Mouse (Mus musculus): Measurements from ENCODE around the gene Ccdc38.

The Ccdc38 gene

GRCm38 (mm10) chr10:93540431-93541210 is at the start of gene Ccdc38:
Gene Ccdc38 (plus strand): TSS chr10:93540632.
- DNase-seq (ENCODE audit: low read depth) = peak; percentile 77

GRCm38 (mm10) chr10:93500864-93501263 is 39.6 kb upstream of the Ccdc38 start:
- peak; percentile 11 for DNase-seq (ENCODE audit: low read depth)

DNA sequence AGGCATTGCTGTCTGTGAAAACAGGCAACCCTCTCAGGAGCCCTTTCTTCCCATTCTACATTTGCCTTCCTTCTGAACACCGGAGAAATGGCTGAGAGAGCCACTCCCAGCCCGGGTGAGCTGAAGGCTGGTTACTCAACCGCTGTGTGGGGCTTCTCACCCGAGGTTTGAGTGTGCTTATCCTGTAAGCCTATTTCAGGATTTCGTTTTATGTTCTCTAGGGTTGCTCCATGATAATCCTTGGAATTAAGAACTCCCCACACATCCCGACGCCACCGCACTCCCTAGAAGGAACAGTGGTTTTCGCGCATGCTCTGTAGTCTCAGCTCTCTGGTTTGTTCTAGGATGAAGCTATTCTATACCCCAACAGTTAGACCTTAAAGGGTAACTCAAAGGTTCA is 39.1 kb upstream of the Ccdc38 start:
- no peak for DNase-seq (ENCODE audit: low read depth)

DNA sequence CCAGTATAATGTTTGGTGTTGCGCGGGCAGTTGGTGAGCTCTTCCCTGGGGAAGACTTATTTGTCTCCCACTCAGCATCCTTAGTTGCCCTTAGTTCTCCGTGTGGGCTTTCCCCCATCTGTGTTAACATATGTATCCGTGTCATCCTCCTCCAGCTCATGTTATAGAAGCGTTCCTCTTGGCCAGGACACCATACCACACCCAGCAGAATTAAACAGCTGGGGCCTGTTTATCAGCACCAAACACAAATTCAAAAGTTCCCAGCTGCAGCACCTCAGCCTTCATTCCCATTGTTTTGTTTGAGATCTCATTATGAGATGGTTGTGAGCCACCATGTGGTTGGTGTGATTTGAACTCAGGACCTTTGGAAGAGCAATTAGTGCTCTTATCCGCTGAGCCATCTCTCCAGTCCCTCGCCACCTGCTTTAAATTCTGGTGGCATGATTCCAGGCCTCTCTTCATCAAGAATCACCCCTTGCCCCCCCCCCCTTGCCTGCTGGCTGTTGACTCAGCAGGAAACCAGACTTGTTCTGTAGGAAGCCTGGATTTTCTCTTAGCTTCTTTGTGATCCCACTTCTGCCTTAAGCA is 32.0 kb upstream of the Ccdc38 start:
- no peak for DNase-seq (ENCODE audit: low read depth)

- no peak for DNase-seq (ENCODE audit: low read depth)
These were observed 30.8 kb upstream of the Ccdc38 start for GRCm38 (mm10) chr10:93509532-93510153.

- no peak for DNase-seq (ENCODE audit: low read depth)
These were observed 25.0 kb upstream of the Ccdc38 start for GRCm38 (mm10) chr10:93515419-93515818.

GRCm38 (mm10) chr10:93515927-93516326 is 24.5 kb upstream of the Ccdc38 start:
- DNase-seq (ENCODE audit: low read depth) = no peak

GRCm38 (mm10) chr10:93517754-93518153 is 22.7 kb upstream of the Ccdc38 start:
- no peak for DNase-seq (ENCODE audit: low read depth)

DNA sequence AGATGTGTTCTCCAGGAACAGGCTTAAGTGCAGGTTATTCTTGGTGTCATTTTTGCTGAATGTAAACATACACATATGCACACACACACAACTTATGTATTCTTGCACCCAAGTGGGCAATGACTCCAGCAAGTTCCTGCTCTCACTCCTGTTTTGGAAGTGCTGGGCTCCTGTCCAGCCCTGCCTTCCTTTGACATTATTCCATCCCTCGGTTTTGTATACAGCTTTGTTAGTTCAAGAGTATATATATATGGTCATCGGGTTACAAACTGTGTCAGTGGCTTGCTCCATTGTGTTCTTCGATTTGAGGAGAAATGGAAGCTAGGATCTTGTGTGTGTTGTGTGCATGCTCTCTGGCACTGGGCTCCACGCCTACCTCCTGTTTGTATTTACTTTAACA is 22.2 kb upstream of the Ccdc38 start:
- DNase-seq (ENCODE audit: low read depth) = no peak

GRCm38 (mm10) chr10:93518620-93519019 is 21.8 kb upstream of the Ccdc38 start:
- no peak for DNase-seq (ENCODE audit: low read depth)

DNA sequence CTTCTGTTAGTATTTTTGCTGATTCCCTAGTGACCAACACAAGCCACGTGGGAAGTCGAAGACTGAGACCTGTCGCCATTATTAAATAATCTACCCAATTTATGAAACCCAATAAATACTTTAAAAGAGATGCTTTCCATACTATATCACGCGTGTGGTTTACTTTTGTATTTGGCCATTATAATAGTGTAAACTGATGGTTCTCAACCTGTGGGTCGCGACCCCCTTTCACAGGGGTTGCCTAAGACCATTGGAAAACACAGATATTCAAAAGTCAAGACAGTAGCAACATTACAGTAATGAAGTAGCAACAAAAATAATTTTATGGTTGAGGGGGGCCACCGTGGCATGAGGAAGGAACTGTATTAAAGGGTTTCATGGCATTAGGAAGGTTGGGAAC is 21.3 kb upstream of the Ccdc38 start:
- no peak for DNase-seq (ENCODE audit: low read depth)

DNA sequence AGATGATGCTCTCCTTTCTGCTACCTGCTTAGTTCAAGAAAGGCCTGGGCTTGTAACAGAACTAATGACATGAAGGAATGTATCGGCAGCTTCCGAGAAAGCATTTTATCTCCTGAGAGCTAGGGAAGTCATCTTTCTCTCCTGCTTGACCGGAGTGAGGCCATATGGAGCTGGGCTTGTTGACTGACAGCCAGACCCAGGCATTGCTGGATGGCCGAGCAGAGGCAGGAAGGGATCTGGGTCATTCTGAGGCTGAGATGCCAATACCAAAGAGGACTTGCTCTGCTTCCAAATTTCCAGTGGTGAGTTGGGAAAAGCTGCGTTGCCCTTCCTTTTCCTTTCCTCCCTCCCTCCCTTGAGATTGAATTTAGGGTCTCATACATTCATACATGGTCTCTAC is 20.7 kb upstream of the Ccdc38 start:
- no peak for DNase-seq (ENCODE audit: low read depth)

DNA sequence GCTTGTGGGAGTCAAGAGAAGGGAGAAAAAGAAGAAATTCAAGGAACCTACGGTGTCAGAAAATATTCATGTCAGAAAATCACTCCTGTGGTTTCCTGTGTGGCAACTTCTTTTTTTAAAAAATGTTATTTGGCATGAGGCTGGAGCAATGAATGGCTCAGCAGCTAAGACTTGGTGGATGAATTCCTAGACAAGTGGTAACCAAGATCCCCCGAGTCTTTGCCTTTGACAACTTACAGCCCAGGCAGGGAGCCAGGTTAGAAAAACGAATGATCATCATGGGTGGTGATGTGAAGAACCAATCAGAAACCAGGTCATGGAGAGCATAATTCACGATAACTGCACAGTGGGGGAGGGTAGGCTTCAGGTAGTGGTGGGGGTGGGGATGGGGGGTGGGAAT is 19.4 kb upstream of the Ccdc38 start:
- DNase-seq (ENCODE audit: low read depth) = no peak

DNA sequence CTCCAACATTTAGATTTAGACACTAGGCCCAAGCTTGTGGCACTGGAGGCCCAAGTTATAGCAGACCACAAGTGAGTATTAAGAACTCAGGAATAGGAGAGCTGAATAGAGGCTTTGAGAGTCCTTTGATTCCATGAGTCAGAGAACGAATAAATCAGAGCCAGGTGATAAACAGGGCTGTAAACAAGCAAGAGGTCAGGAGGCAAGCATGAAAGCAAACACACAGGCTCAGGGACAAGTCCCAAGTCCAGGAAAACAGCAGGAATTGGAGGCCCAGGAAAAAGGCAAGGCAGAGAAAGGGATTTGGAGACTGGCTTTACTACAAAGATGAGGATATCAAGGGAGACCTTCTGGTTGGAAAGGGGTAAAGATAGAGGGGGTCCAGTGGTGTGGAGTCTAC is 15.1 kb upstream of the Ccdc38 start:
- DNase-seq (ENCODE audit: low read depth) = no peak

DNA sequence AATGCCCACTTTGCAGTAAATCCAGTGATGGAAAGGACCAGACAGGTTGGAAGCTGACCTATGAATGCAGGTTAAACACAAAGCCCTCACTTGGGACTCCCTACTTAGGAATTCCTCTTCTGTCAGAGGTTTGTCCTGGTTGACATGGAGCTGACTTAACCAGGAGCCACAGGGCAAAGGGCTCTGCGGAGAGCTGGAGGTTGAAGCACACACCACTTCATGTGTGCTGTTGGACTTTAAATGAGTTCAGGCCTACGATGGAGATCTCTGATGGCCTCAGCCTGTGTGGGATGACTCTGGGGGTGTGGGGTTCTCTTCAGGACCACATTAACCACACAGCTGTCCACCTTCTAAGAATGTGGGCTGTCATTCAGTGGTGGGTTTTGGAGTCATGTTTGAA is 2.1 kb upstream of the Ccdc38 start:
- no peak for DNase-seq (ENCODE audit: low read depth)

- DNase-seq (ENCODE audit: low read depth) = no peak
These were observed 1.6 kb upstream of the Ccdc38 start for GRCm38 (mm10) chr10:93538818-93539217.

DNA sequence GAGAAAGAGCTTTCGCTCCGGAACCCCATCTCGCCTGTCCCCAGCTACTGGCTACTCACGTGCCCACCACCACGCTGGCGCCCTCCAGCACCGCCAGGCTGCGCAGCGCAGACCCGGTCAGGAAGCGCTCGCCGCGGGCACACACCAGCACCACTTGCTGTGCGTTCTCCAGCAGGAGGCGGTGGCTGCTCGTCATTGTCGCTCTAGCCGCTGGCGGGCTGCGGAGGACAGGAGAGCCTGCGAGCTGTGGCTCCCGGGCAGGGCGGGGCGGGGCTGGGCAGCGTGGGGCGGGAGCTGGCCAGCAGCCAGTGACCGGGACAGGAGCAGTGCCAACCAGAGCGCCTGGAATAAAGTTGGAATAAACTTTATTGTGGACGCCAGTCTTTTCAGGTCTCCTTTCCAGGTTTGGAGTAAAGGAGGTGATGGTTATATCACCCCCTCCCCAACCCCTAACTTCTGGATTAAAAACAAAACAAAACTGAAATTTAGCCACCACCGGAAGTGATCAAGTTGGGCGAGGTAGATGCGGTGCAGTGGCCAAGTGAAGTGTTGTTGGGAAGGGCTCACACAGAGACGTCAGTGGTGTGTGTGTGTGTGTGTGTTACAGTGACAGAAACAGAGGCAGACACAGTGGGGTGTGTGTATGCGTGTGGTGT is 529 bp upstream of the Ccdc38 start, which contains the start of gene Amdhd1:
TSS of gene Amdhd1 (minus strand) at position 259 of the 656 bp plus-strand sequence.
- peak; percentile 88 for DNase-seq (ENCODE audit: low read depth)

GRCm38 (mm10) chr10:93541585-93541984 is 1.2 kb downstream of the Ccdc38 start:
- peak; percentile 53 for DNase-seq (ENCODE audit: low read depth)

- peak; percentile 55 for DNase-seq (ENCODE audit: low read depth)
These were observed 1.9 kb downstream of the Ccdc38 start for GRCm38 (mm10) chr10:93542356-93542755.

GRCm38 (mm10) chr10:93543176-93543575 is 2.7 kb downstream of the Ccdc38 start:
- DNase-seq (ENCODE audit: low read depth) = no peak

DNA sequence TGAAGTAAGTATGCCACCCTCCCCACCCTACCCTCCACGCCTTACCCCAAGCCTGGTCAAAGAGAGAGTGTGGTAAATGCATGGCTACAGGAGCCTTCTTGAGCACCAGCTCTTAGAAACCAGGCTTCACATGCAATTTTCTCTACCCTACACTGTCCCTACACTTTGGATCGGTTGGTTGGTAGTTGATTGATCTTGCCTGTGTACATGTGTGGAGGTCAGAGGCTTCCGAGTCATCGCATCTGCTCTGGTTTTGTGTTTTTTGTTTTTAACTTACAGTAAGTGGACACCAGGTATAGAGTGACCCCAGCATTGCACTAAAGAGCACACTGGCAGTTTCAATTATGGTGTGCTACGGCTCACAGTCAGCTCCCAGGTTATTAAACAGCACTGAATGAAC is 3.7 kb downstream of the Ccdc38 start:
- DNase-seq (ENCODE audit: low read depth) = no peak

DNA sequence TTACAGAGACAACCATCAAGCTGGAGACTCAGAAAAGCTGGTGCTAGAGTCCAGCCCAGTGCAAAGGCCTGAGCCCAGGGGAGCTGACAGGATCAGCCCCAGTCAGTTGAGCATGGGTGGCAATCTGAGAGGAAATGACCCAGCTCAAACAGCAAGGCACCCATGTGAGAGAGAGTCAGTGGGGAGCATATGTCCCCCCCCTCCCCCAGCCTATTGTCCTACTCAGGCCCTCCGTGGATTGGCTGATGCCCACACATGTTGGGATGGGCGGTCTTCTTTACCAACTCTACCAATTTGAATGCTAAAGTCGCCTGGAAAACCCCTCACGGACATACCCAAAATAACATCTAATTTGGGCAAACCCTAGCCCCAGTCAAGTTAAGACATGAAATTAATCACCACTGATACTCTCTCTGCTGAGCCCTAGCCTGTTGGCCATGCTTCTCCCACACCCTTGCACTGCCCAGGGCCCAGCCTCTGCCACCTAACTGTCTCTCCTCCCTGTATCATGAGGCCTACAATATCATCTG is 7.4 kb downstream of the Ccdc38 start:
- no peak for DNase-seq (ENCODE audit: low read depth)
